Mouse (Mus musculus) telencephalon, adult 2 months (tissue): ENCODE data around the gene Pcolce.
"Not testable (repeated sequence)": the region's sequence is repeated elsewhere in the genome, so short reads cannot be mapped to it uniquely, and the experiment has no call there.

Experiments
- DNase-seq: peaks from one replicate; pipeline ENCODE4 v3.0.0-alpha.2; 2011; ENCODE audit warnings: low read depth, low spot score

The Pcolce gene

GRCm38 (mm10) chr5:137629306-137629721, 15.7 kb upstream of the Pcolce start:
- no peak for DNase-seq

DNA sequence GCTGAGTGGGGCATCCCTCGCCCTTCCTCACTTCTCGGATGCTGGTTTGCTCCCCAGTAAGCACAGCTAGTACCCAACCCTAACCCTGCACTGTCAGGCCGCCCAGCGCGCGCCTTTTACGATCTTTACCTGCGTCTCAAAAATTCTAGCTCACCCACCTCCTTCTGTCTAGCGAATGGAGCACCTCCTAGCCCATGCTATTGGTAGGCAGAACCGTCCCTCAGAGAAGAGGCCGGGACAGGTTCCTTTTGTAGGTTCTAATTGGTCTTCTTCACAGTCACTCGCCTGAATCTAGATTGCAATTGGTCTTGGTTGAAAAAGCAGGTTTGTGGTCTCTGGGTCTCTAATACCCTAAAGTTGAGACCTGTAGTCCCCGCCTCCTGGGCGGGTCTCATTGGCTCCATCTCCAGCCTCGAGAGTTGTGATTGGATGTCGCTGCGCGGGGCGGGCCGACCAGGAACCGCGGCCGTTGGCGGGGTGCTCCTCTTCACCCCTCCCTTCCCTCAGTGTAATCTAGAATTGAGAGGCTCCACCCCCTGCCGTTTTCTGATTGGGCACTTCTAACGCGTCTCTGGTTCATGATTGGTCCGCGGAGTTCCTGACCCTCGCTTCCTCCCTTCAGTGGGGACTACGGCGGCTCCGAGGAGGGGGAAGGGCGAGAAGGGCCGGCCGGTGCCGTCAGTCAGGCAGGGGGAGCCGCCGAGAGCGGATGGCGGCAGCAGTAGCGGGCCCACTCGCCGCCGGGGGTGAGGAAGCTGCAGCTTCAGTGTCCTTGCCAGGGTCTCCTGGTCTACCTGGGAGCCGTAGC, 15.1 kb upstream of the Pcolce start, which contains the start of the genes Fbxo24, Lrch4 and Gm20605:
Gene Fbxo24 (minus strand): TSS at position 505 of the 808 bp plus-strand sequence.
Gene Lrch4 (plus strand): TSS at position 624 of the 808 bp plus-strand sequence.
Gene Gm20605 (plus strand): TSS at position 678 of the 808 bp plus-strand sequence.
- peak; percentile 100 for DNase-seq

GRCm38 (mm10) chr5:137627991-137628390, 14.4 kb upstream of the Pcolce start:
- DNase-seq, result peak; percentile 6

DNA sequence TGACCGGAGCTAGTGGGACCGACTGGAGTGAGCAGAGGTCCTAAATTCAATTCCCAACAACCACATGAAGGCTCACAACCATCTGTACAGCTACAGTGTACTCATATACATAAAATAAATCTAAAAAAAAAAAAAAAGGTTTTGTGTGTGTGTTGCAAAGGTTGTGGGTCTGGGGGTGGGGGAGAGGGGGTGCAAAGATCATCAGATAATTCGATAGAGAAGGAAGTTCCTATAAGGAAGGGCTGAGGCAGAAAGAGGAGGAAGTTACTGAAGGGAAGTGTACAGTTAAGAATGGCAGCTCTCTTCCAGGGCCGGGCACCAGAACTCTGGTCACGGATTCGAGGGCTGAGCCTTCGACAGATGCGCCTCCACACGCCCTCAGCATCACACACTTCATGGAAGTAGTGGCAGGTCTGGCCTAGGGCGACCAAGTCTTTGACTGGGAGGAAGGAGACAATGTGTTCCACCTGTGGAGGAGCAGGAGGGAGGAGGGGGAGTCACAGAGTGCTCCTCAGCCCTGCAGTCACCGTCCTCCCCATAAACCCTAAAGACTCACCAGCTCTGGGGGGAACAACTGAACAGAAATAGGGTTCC, 10.4 kb upstream of the Pcolce start:
- no peak for DNase-seq

DNA sequence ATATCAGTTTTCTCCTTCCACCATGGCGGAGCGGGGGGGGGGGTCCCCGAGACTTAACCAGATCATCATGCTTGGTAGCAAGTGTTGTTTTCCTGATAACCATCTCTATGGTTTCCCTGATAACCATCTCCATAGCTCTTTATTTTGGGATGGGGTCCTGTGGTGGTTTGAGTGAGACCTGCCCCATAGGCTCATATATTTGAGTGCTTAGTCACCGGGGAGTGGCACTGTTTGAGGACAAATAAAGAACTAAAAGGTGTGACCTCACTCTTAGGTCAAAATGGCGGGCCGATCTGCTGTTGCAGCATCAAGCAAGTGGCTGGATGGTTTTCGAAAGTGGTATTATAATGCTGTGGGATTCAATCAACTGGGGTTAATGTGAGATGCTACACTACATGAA, 1.8 kb upstream of the Pcolce start:
- no peak for DNase-seq

DNA sequence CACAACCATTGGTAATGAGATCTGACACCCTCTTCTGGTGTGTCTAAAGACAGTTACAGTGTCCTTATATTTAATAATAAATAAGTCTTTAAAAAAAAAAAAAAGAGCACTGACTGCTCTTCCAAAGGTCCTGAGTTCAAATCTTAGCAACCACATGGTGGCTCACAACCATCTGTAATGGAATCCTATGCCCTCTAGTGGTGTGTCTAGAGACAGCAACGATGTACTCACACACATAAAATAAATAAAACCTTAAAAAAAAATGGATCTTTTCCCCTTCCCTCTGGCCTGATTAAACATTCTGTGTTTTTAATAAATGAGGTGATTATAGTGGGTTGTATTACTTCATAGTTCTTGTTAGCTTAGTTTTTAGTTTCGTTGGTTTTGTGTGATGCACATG, 1.3 kb upstream of the Pcolce start:
- not testable (repeated sequence) for DNase-seq

DNA sequence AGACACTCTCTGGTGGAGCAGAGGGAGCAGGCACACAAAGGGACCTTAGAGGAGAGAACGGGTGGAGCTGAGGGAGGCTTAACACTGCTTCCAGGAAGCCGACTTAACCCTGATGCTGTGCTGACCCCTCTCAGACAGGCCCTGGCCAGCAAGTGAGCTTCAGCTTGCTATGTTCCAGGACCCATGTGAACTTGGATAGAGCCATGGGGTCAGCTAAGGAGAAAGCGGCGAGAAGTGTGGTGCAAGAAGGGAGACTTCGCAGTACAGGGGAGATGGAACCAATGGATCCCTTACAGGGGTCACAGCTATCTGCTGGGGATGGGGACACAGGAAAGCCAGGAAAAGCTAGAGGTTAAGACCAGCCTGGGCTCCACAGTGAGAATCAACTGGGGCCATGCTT, 508 bp downstream of the Pcolce start:
- no peak for DNase-seq

DNA sequence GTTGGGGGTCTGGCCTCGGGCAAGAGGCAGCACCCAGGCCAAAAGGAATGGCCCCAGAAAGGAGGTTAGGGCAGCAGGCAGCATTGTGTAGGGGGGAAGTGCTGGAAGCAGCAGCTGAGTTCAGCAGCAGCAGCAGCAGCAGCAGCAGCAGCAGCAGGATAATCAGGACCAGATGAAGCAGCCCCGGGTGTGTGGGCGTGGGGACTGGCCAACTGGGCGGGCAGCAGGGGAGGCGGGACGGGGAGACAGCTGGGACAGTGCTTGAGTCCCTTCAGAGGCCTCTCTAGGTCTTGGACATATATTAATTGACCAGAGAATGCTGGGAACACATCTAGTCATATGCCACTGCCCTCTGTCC, 2.4 kb downstream of the Pcolce start:
- DNase-seq, result no peak

- no peak for DNase-seq
Observed at GRCm38 (mm10) chr5:137610548-137611244, 2.9 kb downstream of the Pcolce start.

GRCm38 (mm10) chr5:137610056-137610455, 3.5 kb downstream of the Pcolce start:
- no peak for DNase-seq

GRCm38 (mm10) chr5:137609292-137609691, 4.3 kb downstream of the Pcolce start:
- no peak for DNase-seq

GRCm38 (mm10) chr5:137608654-137609190, 4.9 kb downstream of the Pcolce start:
- DNase-seq, result no peak

DNA sequence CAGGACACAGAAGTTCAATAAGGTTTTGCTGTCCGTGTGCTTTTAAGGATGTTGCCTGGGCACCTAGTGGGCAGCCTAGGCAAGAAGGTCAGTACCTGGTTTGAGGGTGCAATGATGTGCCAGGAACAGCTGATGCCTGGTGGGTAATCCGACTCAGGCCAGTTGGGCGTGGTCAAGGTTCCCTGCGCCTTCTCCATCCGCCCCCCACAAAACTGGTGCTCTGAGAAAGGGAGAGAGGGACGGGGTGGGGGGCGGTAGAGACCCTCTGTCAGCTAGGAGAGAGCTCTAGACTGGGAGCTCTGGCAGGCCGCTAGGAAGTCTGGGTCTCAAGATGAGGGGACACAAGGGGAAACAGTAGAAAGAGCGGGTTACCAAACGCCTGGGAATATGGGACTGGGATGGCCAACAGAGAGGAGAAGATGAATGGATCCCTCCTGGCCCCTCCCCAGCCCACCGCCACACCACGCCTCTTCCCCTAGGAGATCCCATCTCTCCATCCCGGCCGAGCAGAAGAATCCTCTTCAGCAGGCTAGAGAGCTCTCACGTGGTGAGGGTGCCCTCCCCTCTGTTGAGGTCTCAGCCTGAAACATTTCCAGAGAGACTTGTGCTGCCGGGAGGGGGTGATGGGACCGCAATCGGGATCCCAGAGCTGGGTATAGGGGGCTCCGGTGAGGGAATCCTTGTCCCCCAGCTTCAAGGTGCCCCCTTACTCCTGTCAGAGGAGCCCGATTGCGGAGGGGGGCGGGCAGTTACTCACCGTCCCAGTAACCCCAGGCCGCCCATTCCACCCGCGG, 5.5 kb downstream of the Pcolce start:
- DNase-seq, result no peak

GRCm38 (mm10) chr5:137601365-137601729, 12.2 kb downstream of the Pcolce start:
- DNase-seq, result no peak

- DNase-seq, result peak; percentile 99
Observed at GRCm38 (mm10) chr5:137600619-137601364, 12.8 kb downstream of the Pcolce start, which contains the start of gene Mospd3. Gene Mospd3, minus strand, starts transcription at chr5:137601058.

DNA sequence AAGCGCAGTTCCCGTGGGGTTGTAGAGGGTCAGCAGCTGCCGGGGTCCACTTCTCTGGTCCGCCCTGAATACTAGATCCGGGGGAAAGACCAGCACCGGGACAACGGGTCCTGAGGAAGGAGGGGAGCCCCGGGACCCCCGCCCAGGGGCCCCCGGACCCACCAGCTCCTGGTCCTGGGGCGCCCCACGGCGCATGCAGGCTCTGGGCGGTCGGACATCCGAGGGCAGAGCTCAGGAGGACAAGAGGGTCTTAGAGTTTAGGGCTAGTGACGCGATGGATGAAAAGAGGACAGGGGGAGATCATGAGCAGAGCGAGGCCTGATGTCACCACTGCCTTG, 13.3 kb downstream of the Pcolce start:
- no peak for DNase-seq

- DNase-seq, result no peak
Observed at GRCm38 (mm10) chr5:137599600-137599999, 14.0 kb downstream of the Pcolce start.

DNA sequence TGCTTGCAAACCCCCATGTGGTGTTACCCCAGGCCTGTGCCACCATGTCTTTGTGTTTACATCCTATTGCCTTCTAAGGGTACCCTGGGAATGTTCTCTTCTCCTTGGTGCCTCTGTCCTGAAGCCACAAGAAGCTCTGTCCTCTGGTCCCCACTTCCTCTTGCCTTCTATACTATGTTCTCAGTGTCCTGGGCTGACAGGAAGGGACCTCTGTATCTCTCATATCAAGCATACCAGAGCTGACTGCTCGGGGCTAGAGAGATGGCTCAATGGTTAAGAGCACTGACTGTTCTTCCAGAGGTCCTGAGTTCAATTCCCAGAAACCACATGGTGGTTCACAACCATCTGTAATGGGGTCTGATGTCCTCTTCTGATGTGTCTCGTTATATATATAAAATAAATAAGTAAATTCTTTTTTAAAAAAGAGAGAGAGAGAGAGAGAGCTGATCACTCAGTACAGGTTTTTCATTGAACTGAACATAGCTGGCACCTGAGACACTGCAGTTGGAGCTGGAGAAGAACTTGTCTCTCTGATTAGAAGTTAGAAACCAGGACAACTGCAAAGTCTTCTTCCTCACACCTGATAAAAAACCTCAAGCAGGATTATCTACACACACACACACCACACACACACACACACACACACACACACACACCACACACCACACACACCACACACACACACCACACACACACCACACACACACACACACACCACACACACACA, 15.3 kb downstream of the Pcolce start:
- DNase-seq, result no peak

DNA sequence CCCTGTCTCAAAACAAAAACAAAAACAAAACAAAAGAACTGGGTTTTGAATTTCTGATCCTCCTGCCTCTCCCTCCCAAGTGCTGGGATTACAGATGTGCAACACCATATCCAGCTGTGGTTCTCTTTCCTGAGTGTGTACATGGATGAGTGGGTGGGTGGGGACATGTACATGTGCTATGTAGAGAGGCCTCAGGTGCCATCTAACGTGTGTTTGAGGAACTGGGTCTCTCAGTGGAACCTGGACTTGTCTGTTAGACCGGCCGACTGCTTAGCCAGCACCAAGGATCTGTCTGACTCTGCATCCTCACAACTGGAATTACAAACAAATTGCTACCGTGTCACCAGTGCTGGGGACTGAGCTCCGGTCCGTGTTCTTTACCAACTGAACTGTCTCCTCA, 16.0 kb downstream of the Pcolce start:
- DNase-seq, result no peak
